Mouse (Mus musculus): ENCODE measurements around the gene Lrrc30. TPM values are rescaled to one million over a fixed set of nuclear protein-coding genes. Genes with fewer than 3 reads are reported as not detected.
A peak's percentile ranks its signal among the peaks of the same experiment; 100 is the strongest.

The Lrrc30 gene
- total RNA-seq, 2 experiments from 2014 or later: not detected

GRCm38 (mm10) chr17:67584937-67585579, 47.5 kb downstream of the Lrrc30 start:
- intact Hi-C loops (cut with DNase I): loop anchor here (1.0 to 10.0 kb wide), 6 partner anchors 113 to 1007 kb away; partner anchors contain the start of gene Ptprm
- DNase-seq (ENCODE audit: low spot score in 2 of 2): peak; percentile 89 to 90

DNA sequence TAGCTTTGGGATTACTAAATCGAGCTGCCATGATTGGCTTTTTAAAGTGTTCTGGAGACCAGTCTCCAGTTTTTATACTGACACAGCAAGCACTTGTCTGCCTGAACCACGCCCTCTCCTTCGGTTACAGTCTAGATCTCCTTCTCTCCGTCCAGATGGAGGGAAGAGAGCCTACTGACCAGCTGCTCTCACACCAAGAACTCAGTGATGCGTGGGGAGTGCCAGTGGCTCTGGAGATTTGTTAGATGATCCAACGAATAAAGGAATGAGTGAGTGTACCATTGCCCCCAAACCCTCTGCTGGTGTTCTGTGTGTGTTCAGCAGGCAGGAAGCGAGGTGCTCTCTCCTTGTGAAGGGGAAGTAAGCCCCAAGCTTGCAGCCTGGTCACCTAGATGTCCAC, 48.0 kb downstream of the Lrrc30 start:
- intact Hi-C loops (cut with DNase I): loop anchor here (10.0 kb wide), 2 partner anchors 410 to 830 kb away; no protein-coding TSS in a partner anchor
- DNase-seq (ENCODE audit: low spot score in 2 of 2): peak in 1 of 2 experiments; percentile 33

DNA sequence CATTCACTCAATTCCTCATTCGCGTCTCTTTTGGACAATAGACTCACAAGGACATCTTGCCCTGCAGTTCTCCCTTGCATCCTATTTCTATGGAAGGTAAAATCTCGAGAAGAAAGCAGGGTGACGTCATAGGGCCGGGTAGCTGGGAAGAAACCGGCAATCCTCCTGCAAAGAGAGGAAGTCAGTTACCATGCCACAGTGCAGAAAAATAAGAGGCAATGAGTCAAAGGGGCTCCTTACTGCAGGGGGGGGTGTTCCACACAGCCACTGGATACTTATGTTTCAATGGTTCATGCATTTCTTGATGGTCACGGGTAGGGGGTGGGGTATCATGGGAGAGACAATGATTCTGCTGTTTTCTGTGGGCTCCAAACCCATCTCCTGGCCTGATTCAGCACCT, 49.1 kb downstream of the Lrrc30 start:
- intact Hi-C loops (cut with DNase I): loop anchor here (10.0 kb wide), 2 partner anchors 409 to 829 kb away; no protein-coding TSS in a partner anchor
- DNase-seq (ENCODE audit: low spot score in 2 of 2): no peak

- DNase-seq (ENCODE audit: low spot score in 2 of 2): no peak
- intact Hi-C loops (cut with DNase I): loop anchor here (10.0 kb wide), 2 partner anchors 408 to 828 kb away; no protein-coding TSS in a partner anchor
Observed at GRCm38 (mm10) chr17:67582681-67583356, 49.7 kb downstream of the Lrrc30 start.

- DNase-seq (ENCODE audit: low spot score in 2 of 2): no peak
- intact Hi-C loops (cut with DNase I): loop anchor here (10.0 kb wide), 2 partner anchors 407 to 827 kb away; no protein-coding TSS in a partner anchor
Observed at GRCm38 (mm10) chr17:67581839-67582238, 50.7 kb downstream of the Lrrc30 start.

Other genes starting within 250 kb of the Lrrc30 start
- gene Lama1, start 64.5 kb upstream of the Lrrc30 start, total RNA-seq (2021): 1 to 10 TPM; 5.2 to 5.5 TPM

Measured in left cerebral cortex, postnatal 25 days (tissue).